Mouse (Mus musculus) heart, adult 18-20 months (tissue): ENCODE measurements at regions not wholly inside any gene's neighbourhood (a gene's known extent, or its start where the extent isn't known, plus 50 kb on each side); places are given as distances from the start of the nearest gene placed in this dataset.
"Not testable (repeated sequence)": the region's sequence is repeated elsewhere in the genome, so short reads cannot be mapped to it uniquely, and the experiment has no call there.

ENCODE experiments used
- DNase-seq, 2 experiments: peaks; one replicate each; pipeline ENCODE4 v3.0.0; 2021 to 2022; ENCODE audit warnings: mixed read lengths in 1 of 2

DNA sequence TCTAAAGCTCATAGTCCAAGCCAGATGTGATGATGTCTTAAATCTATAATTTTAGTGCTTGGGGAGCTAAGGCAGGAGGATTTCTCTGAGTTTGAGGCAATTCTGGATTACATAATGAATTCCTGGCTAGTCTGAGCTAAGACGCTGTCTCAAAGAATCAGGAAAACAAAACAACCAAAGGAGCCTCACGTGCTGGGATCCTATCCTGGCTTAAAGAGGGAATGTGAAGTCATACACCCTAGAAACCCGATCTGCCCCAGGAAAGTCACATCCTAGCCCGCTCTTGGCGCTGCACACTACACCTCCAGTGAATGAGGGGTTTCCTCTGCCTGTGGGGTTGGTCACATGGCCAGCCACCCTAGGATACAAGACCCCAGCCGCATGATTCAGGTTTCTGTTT is 211.2 kb downstream of the Glrx3 start:
- no peak for DNase-seq

DNA sequence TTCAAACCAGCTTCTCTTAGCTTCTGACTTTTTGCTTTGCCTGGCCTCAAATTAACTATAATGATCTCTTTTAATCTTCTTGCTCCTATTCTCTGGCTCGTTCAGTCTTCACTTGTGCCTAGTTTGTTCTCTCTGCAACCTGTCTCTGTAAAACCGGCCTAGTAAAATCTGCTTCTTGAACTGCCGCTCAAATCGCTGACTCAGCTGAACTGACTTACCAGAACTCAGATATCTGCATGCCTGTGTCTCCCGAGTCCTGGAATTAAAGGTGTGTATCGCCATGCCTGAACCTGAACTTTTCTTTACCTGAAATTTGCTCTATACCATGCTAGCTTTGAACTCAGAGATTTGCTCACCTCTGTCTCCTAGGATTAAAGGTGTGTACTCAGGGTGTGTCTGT is 212.2 kb downstream of the Glrx3 start:
- DNase-seq = no peak

DNA sequence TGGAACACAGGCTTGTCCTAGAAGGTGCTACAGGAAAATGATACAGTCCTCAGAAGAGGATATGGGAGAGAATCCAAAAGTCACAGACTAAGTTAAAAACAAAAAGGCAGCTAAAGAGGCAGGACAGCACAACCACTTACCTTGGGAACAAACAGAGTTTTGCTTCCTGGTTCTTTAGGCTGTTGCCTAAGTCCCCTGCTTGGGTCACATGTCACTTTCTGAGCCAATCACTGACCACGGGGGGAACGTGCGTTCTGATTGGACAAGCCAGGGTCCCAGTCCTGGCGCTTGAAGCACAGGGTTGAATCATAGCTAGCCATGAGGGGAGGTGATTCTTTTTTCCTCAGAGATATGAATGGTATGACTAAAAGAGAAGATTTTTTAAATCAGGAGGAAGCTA is 216.4 kb downstream of the Glrx3 start:
- no peak for DNase-seq

DNA sequence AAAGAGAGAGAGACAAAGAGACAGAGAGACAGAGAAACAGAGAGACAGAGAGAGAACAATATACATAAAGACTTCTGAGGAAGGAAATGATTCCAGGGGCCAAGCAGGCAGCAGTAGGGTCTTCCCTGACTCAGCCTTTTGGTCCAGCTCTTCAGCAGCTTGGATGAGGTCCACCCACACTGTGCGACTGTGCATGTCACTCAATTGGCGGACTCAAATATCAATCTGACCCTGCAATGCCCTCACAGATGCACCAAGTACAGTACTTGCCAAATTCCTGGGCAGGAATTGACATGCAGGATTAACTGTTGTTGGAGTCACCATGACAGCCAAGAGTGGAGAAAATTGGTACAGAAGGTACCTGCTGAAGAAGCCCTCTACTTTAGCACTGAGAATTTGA is 229.8 kb downstream of the Glrx3 start:
- no peak for DNase-seq

DNA sequence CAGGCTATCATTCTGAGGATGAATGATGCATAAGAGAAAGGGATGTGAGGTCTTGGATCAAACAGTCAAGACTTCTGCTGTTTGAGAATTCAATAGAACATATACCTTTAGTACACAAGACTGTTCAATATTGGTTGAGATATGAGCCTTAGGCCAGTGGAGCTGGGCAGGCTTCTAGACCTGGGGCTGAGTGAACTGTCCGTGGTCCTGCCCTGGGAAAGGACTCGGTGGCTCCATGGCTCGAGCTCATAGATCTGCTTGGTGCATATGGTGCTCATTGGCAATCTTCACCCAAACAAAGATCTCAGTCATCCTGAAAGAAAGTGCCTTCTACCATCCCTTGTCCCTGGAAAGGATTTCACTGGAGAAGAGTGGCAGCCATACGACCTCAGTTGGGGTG is 233.7 kb downstream of the Glrx3 start:
- DNase-seq = no peak

DNA sequence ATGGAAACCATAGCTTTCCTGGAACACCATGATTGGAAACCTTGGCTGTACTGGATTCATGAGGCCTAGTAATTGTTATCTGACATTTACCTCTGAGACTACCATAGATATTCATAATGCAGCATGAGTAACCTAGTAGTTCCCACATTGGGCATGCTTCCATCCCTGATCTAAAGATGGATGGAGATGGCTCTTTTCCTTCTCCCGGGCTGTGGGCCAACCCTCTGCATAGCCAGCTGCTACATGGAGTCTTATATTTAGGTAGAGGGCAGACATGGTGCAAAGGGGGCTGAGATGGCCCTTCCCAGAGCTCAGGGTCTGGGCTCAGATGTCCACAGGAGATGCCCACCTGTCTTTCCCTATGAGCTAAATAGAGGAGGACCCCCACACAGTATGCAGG is 237.2 kb downstream of the Glrx3 start:
- DNase-seq = no peak

DNA sequence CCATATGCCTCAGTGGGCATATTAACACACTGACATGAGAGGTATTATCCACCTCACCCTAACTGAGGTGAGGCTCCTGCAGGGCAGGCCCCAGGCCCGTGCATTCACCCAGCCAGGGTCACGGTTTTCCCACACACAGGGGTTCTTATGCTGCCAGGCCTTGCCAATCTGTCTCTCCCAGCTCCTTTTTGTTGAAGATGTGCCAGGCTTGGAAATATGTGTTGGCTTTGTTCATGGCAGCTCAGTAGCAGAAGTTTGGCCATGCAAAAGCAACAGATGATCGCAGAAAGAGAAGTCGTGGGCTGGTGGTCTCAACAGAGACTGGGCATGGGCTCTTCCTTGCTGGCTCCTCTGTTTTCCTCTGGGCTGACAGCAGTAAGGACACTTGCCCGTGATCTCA is 238.0 kb downstream of the Glrx3 start:
- DNase-seq = no peak

DNA sequence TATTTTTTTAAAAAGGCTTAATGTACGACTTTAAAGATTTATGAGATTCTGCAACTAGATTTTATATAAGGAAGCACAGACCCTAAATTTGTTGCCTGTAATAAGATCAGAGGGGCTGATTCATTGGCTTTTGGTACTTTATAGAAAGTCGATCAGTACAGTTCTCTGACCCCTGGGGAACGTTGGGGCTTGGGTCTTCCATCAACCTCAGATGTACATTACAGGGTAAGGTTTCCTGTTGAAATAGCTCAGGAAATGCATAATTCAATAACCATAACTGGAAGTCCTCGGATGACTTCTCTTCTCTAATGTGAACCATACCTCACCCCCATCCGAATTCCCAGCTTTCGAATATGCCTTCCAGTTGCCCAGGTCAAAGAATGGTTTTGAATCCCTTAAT is 247.4 kb downstream of the Glrx3 start:
- DNase-seq = no peak

DNA sequence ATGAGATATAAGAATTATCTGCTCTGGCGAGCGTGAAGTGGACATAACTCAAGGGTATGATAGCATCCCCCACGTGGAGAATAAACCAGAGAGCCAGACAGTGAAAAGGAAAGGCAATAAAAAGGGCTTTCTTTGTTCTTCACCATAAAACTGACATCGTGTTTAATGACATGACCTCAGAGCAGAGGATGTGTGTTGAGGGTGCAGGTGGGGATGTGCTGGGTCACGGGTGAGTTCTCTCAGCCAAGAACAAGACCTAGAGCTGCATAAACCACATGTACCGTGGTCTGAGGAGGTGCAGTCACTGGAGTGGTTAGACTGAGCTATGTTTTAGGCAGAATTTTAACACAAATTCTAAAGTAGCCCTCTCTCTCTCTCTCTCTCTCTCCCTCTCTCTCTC is 247.9 kb downstream of the Glrx3 start:
- DNase-seq = no peak

DNA sequence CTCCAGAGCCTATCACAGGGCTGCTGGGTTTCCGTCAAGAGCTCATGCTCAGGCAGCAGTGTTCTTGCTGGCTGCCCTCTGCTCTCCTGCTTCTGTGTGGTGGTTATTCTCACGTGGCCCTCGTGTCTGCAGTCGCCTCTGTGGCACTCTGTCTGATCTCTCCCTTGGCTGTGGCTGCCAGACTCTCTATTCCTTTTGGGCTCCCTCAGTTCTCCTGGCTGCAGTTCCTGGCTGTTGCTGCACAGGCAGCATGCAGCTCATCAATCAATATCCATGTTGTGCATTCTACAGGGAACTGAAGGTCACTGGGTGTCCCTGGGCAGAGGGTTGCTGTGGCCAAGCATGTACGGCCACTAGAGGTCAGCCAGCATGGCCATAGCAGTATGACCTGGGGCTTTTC is 259.4 kb downstream of the Glrx3 start:
- DNase-seq = peak in 1 of 2 experiments; percentile 27

DNA sequence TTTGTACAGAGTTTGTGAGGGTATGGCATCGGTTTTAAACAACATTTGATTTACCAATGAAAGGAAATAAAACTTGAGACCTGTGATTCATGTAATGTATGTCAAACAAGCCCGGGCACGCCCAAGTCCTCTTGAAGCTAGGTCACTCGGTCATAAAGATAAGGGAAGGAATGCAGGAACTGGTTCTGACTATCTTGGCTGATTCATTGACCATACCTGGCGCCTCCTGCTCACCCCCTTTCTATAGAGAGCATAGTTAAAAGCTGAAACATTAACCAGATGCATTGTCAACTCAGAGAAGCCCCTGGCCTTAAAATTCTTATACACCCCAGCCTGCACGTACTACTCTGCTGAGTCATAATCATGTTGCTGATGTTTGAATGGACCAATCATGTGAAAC is 261.1 kb downstream of the Glrx3 start:
- not testable (repeated sequence) for DNase-seq

DNA sequence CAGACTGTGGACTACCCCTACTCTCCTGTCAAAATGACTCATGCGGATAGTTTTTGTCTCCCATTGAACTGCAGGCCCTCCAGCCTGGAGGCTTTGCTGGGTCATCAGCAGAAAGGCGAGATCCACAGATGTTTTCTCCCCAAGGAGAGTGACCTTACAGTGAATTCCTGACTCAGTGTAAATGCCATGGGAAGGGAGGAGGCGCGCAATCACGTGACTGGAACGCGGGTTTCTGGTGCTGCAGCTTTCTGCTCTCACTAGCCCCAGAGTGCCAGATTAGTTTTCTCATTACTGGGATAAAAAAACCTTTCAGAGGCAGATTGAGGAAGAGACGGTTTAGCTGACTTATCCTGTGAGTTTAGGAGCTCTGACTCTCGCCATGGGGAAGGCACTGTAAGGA is 275.4 kb downstream of the Glrx3 start:
- DNase-seq = peak; percentile 9 to 33

DNA sequence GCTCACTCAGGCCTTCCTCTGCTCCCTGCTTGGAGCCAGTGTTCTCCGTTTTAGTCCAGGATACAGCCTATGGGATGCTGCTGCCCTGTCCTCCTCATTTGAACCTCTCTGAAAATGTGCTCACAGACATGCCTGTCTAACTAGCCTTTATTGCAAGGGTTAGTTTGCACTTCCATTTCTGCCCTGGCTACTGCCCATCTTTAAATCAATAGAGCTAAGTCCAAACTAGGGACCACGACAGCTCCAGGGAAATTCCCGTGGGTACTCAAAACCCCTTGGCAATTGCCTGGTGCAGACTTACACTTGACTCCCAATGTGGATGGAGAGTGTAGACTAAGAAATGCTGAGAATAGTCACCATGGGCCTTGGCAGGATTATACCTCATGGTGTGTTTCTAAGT is 276.4 kb downstream of the Glrx3 start:
- DNase-seq = no peak

DNA sequence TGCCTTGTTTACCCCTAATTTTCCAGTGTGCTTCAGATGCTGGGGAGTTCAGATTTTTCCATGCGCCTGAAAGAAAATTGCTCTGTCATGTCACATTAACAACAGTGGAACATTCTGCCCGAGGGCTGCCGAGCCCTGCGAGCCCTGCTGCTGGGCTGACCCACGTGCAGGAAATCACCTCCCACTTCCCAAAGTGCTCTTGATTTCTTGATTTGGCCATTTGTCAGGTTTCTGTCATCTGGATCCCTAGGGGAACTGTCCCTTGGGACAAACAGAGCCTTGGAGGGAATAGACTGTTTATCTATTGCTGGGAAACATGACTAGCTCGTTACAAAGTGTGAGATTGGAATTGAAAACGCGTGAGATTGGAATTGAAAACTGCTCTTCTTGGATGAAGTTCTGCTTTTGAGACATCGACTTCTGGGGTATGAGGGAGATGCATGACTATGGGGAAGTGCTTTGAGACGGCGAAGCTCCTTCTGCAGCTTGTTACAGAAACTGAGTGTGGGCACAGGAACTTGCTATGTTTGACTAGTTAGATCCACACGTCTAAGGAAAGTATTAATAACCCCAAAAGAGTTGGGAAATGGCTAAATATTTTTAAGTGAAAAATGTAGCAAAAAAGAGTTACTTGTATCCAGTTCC is 277.0 kb downstream of the Glrx3 start:
- peak; percentile 74 to 83 for DNase-seq

DNA sequence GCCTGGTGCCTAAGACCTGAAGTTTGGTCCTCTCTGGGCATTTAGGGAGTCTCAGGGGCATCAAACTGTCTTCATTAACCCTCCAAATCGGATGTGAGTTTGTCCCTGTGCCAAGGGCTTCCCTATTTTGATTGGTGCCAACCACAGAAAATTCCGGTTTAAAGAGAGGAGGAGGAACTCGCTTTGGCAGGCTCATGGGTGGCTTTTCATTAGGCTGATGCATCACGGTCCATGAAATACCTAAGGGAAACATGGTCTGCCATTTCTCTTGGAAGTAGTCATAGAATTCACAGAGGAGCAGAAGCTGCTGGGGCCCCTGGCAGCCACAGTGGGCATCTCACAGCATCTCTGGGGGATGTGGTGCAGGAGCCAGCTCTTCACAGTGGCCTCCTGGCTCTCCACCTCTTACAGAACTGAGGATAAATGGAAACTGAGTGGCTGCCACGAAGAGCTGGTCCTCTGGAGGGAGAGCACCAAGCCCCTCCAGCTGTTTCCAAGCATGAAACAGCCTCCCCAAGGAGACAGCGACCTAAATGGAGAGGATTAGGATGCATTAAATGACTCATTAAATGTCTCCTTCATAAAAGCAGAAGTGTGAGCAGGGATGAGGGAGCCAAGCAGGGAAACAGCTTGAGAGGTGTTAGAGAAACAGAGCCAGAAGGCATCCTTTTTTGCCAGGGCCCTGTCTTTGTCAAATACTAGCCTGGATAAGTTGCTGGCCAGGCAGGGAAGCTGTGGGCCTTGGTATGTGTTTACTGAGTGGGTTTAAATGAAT is 277.9 kb downstream of the Glrx3 start:
- no peak for DNase-seq

DNA sequence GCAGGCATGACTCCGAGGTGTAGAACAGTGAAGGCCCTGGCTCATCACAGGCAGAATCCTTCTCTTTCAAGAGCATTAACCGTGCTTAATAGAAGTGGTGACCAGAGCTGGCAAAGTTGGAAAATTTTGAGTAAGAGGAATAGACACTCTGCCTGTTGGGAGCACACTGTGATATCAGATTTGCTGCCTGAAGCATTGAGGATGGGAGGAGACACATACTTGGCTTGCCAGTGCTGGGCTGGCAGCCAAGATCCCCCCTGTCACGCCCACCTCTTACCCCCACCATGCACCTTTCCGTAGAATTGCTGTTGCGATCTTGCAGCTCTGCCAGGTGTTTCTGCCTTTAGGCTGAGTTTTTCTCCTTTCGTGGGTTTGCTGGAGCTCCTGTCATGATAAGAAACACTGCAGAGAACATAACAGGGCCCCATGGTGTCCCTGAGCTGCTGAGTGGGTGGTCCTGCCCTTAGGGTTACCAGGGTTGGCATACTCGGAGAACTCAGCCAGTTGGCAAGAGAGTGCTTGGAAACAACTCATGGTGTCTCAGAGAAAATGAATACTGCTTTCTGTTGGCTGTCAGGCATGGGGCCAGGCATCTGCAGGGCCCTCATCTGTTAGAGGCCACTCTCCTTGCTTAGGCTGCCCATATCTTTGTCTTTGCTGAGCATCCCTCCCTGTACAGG is 286.1 kb downstream of the Glrx3 start:
- no peak for DNase-seq

DNA sequence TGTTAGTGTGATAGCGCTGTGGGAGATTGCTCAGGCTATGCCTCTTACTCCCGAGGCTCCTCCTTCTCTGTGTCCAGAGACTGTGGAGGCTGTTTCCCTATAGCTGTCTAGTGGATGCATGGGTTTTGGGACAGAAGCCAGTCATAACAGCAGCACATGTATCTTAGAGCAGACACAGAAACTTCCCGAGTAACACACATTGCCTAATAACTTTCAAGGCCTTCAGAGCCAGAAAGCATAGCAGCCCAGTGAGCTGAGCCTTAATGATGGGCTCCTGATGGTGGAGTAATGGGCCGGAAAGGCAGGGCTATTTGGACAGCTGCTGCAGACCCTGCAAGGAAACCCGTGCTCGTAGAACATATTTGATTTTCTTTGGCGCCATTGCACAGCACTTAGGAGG is 288.6 kb downstream of the Glrx3 start:
- peak in 1 of 2 experiments; percentile 22 for DNase-seq

DNA sequence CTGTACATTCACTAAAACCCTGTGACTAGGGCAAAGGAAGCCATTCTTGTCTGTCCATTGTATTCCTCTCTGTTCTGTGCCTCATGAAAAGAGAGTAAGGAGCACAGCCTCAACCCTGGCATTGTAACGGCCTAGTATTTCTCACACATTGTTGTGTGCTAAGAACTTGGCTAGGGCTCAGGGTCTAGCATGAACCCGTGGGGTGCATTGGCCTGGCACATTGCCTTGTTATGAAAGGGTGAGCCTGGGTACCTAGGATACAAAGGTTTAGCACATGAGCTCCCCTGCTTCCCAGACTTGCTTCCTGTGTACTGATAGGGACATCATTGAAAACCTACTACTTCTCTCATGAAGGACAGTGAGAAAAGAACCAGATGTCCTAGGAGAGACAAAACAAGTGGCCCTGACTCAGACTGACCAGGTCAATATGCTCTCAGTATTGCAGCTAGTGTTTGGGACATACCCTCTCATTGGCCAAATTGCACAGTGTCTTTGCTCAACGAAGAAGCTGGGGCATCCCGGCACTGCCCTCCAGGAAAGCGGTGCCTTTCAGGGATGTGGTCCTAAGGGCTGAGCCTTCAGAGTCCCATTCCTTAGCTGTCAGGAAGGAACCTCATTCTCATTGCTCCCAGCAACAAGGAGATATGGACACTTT is 298.6 kb downstream of the Glrx3 start:
- no peak for DNase-seq

DNA sequence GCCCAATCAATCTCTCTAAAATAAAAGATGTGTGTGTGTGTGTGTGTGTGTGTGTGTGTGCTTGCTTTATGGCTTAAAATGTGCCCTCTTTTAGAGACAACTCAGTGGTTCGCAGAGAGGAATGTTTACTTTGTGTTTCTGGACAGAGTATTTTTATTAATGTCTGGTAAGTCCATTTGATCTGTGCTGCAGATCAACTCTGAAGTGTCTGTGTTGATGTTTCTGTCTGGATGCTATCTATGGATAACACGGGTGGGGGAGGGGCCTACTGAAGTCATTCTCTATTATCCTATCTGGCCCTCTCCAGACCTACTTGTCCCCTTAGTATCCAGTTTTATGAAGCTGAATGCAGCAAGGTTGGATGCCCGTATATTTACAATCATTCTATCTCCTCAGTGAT is 304.3 kb downstream of the Glrx3 start:
- no peak for DNase-seq

DNA sequence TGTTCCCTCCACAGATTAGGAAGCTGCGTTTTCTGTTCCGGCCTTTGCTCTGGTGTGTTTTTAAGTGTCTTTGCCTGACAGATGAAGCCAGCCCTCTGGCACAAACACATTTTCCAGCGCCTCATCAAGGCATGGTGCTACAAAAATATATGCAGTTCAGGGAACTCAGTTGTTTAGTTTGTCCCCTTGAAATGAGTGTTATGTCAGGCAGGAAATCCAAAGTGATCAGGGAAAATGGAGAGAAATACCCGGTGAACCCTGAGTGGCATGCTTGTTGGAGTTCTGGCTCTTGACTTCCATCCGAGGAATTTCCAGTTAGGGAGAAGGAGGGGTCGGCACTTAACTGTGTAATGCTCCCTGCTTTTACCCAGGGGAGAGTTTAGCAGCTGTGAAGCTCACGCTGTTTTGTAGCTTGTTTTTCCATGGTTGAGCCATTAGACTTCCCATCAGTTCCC is 304.9 kb downstream of the Glrx3 start:
- DNase-seq = peak; percentile 22 to 44

DNA sequence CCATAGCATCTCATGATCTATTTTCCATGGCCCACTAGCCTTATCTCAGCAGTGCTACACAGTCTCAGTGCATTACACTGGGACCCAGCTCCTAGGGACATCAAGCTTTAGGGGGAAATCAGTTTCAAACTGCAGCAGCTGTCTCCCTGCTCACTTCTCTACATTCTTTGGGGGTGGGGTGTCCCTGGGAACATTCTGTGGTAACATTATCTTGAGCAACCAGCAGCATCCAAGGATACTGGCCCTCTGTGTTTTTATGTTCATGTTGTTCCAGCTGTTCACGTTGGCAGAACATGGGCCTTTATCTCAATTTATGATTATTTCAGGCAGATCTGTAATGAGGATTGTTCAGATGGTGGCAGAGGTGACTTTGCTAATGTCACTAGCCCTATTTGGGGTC is 308.2 kb downstream of the Glrx3 start:
- peak in 1 of 2 experiments; percentile 50 for DNase-seq

DNA sequence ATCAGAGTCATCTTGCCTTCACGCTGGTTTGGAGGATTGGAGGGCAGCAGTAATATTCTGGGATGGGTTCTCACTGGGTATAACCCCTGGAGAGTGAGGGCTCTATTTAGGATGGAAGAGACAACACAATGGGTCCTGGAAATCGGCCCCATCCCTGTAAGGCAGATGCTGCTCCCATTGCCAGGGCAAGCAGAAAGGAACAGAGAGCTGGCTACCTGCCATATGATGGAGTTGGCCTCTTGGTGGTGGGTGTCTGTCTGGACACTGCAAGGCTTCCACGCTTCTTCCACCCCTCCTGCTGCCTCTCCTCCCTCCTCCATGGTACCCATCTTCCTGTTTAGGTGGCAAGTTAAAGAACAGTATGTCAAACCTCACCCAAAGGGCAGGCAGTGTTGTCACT is 308.6 kb downstream of the Glrx3 start:
- no peak for DNase-seq

DNA sequence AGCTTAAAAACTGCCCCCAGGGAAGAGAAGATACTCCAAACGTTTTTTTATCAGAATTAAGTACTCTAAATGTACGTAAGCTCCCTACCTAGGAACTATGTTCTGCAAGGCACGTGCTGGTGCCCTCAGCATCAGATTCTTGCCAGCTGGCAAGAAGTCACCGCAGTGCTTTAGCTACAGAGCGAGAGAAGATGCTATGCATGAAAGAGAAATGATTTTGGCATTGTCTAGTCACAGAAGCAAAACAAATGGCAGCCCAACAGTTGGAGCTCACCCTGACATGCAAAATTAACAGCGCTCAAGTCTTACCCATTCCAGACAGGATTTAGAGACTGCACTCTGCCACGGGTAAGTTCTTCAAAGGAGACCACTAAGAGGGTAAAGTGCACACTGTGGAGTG is 311.5 kb downstream of the Glrx3 start:
- no peak for DNase-seq
